Mouse (Mus musculus): ENCODE results near the gene G6pc3.

DNA sequence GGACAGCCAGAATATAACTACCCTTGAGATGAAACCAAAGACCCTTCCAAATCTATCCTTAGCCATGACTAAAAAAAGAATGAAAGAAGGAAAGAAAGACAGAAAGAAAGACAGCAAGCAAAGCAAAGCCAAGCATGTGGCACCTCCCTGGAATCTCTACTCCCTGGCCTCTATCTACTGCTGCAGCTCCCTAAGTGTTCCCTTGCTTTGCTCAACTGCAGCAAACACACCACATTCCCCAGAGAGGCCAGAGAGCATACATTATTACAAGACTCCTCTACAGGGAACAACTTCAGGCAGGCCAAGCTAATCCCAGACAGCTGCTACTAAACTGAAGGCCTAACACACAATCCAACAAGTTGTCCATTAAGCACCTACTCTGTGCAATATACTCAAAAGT lies 9.6 kb upstream of the G6pc3 start:
- TF ChIP-seq CTCF (IDR thresholded peaks at IDR 0.05; ENCODE audit: control insufficient read depth, insufficient read depth, low read length) (no peak), POLR2A (IDR thresholded peaks at IDR 0.05; ENCODE audit: borderline replicate concordance, control insufficient read depth, low read depth, low read length) (no peak)
